1 mouse cellular context compared by ENCODE assay signal in the genomic region with DNA sequence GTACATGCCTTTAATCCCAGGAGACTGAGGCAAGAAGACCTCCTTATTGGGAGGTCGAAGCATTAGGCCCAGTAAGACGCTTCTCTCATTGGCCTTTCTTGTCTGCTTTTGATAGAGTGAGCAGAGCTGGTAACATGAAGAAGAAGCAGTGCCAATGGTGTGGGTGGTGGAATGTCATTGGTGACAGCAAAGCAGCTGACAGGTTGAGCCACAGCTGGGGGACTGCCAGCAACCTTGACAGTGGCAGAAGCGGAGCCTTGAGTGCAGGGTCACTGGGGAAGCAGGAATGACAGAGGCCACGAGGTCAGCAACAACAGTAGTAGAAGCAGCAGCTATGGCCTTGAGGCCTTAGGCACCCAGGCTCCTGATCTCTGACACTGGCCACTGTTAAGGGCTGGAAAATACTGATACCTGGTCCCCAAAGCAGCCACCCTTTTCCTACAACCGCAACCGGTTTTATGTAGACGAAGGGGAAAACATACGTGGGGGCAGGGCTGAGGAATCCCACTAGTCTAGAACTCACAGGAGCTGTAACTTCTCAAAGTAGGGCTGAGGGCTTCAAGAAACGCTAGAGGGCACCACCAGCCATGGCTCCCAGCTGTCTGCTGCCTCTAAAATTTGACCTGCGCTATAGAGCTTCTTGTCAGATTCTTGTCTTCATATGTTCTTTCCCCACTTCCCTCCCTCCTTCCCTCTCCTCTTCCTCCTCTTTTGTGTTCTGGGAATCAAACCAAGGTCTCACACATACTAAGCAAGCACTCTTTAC.
TF ChIP-seq lines count a peak whose summit lies in the region.

No protein-coding gene starts in this region.

TF ChIP-seq in CH12.LX, 34 proteins besides CTCF, POLR2A, EP300 and RAD21 (continued from another document):
- TF ChIP-seq IRF4 (IDR thresholded peaks at IDR 0.05; ENCODE audit: low read depth, low read length), result 0 out of 2 replicates have a peak, but pooled peaks have one; percentile 24
- no peak for TF ChIP-seq TCF12 (IDR thresholded peaks at IDR 0.05; ENCODE audit: low read depth, low read length)
- peak; percentile 77 for TF ChIP-seq SMC3 (IDR thresholded peaks at IDR 0.05; ENCODE audit: low read depth, low read length)
- TF ChIP-seq HCFC1 (IDR thresholded peaks at IDR 0.05; ENCODE audit: low read depth, low read length), result no peak
- TF ChIP-seq CHD2 (IDR thresholded peaks at IDR 0.05; ENCODE audit: low read length), result no peak
- TF ChIP-seq POLR2AphosphoS2 (IDR thresholded peaks at IDR 0.05; ENCODE audit: low read depth, low read length), result no peak
- TF ChIP-seq ZKSCAN1 (IDR thresholded peaks at IDR 0.05; ENCODE audit: borderline replicate concordance, low read depth, low read length), result no peak
- no peak for TF ChIP-seq TBP (conservative IDR thresholded peaks at IDR 0.05; ENCODE audit: low read depth, low read length)
- no peak for TF ChIP-seq MAZ (IDR thresholded peaks at IDR 0.05; ENCODE audit: low read depth, low read length)
- TF ChIP-seq MAFK (IDR thresholded peaks at IDR 0.05; ENCODE audit: insufficient replicate concordance, low read length), result no peak
- no peak for TF ChIP-seq MAX (IDR thresholded peaks at IDR 0.05; ENCODE audit: low read length)
- peak; percentile 9; the same call in 1 of the 2 replicates for TF ChIP-seq ZC3H11A (IDR thresholded peaks at IDR 0.05; ENCODE audit: low read depth, low read length)
- TF ChIP-seq SIN3A (IDR thresholded peaks at IDR 0.05; ENCODE audit: low read length), result no peak
- TF ChIP-seq PAX5 (IDR thresholded peaks at IDR 0.05; ENCODE audit: low read length), result no peak
- TF ChIP-seq BHLHE40 (IDR thresholded peaks at IDR 0.05; ENCODE audit: low read depth, low read length), result no peak
- TF ChIP-seq UBTF (IDR thresholded peaks at IDR 0.05; ENCODE audit: low read depth, low read length), result no peak
- TF ChIP-seq E2F4 (IDR thresholded peaks at IDR 0.05; ENCODE audit: insufficient replicate concordance, low read depth, low read length), result no peak
- TF ChIP-seq RCOR1 (conservative IDR thresholded peaks at IDR 0.05; ENCODE audit: low read depth, low read length), result no peak
- TF ChIP-seq CHD1 (IDR thresholded peaks at IDR 0.05; ENCODE audit: low read depth, low read length), result no peak
- TF ChIP-seq NRF1 (IDR thresholded peaks at IDR 0.05; ENCODE audit: low read depth, low read length), result peak; percentile 25; the same call in 1 of the 2 replicates
- TF ChIP-seq JUND (conservative IDR thresholded peaks at IDR 0.05; ENCODE audit: low read depth, low read length), result no peak
- TF ChIP-seq MEF2A (IDR thresholded peaks at IDR 0.05; ENCODE audit: borderline replicate concordance, low read depth, low read length), result no peak
- TF ChIP-seq MXI1 (IDR thresholded peaks at IDR 0.05; ENCODE audit: low read depth, low read length), result no peak
- TF ChIP-seq KAT2A (IDR thresholded peaks at IDR 0.05; ENCODE audit: insufficient replicate concordance, low read length), result no peak
- no peak for TF ChIP-seq ZMIZ1 (IDR thresholded peaks at IDR 0.05; ENCODE audit: low read depth, low read length)
- no peak for TF ChIP-seq ETS1 (conservative IDR thresholded peaks at IDR 0.05; ENCODE audit: low read depth, low read length)
- no peak for TF ChIP-seq MYC (IDR thresholded peaks at IDR 0.05; ENCODE audit: low read depth, low read length)
- TF ChIP-seq USF1 (IDR thresholded peaks at IDR 0.05; ENCODE audit: low read depth, low read length), result no peak
